Mouse (Mus musculus) monocyte, adult 2 months (primary cell): ENCODE results near the gene Limk2.

ENCODE experiments used
- DNase-seq, 2 experiments: peaks; one replicate each; pipeline ENCODE4 v3.0.0; 2022; ENCODE audit warnings: low spot score in 2 of 2, low read depth in 1 of 2

Gene Limk2

GRCm38 (mm10) chr11:3373591-3374292 is 35.2 kb downstream of the Limk2 start:
- DNase-seq: no peak

- no peak for DNase-seq
Observed at GRCm38 (mm10) chr11:3371599-3372295, 37.2 kb downstream of the Limk2 start.

DNA sequence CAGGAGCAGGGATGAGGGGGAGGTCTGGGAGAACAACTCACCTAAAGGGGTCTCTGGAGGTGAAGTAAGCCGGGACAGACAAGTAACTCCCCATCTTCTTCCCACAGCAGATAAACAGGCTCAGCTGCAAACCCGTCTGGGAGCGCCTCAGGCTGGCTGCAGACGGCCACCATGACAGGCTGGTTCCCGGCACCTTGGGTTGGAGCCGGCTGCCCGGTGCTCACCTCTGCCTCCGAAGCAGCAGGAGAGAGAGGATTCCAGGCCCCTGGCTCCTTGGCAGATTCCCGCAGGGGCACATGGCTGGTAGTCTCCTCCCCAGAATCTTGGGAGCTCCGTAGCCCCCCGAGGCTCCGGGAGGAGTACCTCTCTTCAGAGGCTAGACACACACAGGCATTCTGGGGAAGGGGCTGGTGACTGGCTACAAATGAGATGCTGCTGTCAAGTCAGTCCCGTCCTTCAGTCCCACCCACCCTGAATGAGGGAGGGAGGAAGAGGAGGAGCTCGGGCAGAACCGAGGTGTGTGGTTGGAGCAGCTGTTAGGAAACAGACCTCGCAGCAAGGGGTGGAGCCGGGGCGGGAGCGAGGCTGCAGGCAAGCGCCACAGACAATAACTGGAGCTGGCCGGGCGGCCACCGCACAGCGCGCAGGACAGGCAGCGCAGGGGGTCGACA is 37.9 kb downstream of the Limk2 start:
- peak in 1 of 2 experiments; percentile 16 for DNase-seq

- no peak for DNase-seq
Observed at GRCm38 (mm10) chr11:3370162-3370561, 38.8 kb downstream of the Limk2 start.

GRCm38 (mm10) chr11:3369449-3369848 is 39.5 kb downstream of the Limk2 start:
- DNase-seq: no peak

DNA sequence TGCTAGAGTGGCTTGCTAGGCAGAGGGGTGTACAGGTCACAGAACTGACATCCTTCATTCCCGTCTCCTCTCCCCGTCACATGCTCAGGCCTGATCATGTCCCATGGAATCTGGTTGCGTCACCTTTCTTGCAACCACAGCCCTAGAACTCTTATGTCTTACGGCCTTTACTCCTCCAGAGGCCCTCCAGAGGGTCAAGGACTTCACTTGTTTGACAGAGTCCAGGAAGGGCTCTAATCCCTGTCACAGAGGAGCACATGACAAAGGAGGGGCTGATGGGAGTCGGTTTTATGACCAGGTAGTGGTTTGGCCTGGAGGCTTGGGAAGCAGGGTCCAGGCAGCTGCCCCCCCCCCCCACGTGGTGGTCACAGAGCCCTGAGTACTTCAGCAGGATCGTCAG is 40.0 kb downstream of the Limk2 start:
- DNase-seq: no peak

- no peak for DNase-seq
Observed at GRCm38 (mm10) chr11:3366411-3366810, 42.6 kb downstream of the Limk2 start.

- DNase-seq: no peak
Observed at GRCm38 (mm10) chr11:3362854-3363253, 46.1 kb downstream of the Limk2 start.

- DNase-seq: no peak
Observed at GRCm38 (mm10) chr11:3352990-3353585, 55.9 kb downstream of the Limk2 start.

DNA sequence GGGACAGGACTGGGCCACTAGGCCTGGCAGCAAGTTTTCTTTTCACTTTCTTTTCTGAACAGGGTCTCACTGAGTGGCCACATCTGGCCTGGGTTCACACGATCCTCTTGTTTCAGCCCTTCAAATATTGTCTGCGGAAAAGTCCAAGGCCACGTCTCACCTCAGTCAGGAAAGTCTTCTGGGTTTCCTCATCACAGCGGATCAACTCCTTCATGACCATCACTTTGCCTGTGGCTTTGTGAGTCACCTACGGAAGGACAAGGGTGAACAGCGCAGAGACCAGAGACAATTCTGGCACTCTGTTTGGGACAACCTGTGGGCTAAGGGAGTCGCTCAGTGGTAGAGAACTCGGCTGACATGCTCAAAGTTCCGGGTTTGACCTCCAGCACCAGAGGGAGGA is 56.9 kb downstream of the Limk2 start:
- DNase-seq: no peak

DNA sequence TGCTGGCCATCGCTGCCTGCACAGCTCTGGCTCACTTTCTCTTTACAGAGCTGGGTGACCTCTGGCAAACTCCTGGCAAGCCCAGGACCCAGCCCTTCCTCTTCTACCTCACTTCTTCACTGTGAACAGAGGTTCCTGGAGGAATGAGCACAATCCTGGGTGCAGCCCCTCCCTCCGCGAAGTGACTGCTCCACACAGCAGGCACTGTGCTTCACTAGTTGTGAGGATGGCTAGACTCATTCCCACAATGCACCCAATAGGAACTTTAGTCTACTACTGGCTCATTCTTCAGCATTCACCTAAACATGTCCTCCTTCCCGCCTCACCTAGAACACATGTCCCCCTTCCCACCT is 59.7 kb downstream of the Limk2 start:
- no peak for DNase-seq

DNA sequence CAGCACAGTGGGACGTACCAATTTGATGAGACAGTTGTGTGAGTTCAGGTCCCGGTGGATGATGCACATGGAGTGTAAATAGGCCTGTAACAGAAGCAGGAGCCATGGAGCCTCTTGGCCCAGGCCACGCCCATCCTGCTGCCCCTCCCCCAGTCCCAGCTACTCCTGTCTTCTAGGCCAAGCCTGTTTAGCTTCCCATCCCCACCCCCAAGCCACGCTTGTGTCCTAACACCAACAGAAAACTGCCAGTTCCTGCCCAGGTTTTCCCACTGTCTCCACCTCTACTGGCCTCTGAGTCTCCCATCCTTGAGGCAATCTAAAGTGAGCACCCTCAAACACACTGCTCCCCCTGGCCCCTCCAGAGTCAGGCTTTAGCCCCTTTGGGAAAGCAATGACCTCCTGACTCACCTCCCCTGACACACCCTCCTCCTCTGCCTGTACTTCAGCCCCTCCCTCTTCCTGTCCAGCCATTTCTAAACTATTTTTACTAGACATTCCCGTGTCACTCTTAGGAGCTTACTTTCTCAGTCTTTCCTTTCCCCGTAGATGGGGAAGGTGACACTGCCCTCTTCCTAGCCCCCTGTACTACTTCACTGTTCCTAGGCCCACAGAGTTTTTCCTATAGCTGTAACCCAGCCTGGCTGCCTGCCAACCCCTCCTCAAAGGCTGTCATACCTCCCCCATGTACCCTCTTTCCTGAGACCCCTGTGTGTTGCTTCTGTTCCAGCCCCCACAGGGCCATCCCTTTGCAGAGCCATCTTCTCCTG is 60.2 kb downstream of the Limk2 start:
- no peak for DNase-seq

- DNase-seq: no peak
Observed at GRCm38 (mm10) chr11:3347835-3348195, 61.2 kb downstream of the Limk2 start.

GRCm38 (mm10) chr11:3347091-3347834 is 61.7 kb downstream of the Limk2 start:
- DNase-seq: peak; percentile 48 to 65

DNA sequence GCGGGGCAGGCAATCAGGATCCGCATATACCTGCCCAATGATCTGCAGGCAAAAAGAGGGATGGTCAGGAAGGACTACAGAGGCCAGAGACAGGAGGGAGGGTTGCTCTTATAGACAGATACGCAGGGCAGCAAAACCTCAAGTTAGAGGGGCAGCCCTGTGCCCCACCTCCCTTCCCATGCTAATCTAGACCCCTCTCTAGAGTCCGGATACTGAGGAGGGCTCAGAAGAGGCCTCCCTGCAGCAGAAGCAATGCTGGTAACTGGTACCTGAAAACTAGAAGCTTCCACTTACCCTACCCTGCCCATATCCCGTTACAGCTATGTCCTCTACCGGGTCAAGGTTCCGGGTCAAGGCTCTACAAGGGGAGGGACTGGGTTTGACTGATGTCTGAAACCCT is 62.6 kb downstream of the Limk2 start:
- DNase-seq: no peak

DNA sequence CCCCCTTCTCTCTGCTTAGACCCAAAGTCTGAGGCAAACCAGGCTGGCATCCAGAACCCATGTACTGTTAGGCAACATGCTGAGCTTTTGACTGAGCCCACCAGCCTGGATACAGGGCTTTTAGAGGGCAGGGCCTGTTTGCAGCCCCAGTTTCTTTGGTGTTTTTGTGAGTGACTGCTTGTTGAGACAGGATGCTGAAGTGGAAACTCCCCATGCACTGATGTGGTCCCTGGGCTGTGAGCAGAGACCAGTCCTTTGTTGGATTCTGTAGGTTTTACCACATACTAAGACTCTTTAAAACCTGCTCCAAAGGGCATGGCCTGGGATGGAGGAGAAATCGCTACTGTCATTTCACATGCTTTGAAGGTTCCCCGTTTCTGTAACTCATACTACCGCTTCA is 64.1 kb downstream of the Limk2 start:
- DNase-seq: no peak

DNA sequence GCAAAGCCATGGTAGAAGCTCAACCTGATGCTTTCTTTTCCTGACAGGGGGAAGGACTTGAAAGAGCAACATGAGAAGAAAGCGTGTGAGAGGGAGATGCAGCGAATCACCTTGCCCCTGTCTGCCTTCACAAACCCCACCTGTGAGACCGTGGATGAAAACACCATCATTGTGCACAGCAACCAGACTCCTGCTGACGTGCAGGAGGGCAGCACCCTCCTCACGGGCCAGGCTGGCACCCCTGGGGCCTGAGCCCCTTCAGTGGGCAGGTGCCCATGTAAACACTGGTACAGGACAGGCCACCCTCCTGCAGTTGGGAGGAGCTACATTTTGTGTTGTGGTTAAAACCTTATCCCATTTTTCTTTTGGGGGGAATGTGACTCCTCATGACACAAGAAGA is 67.5 kb downstream of the Limk2 start:
- no peak for DNase-seq

DNA sequence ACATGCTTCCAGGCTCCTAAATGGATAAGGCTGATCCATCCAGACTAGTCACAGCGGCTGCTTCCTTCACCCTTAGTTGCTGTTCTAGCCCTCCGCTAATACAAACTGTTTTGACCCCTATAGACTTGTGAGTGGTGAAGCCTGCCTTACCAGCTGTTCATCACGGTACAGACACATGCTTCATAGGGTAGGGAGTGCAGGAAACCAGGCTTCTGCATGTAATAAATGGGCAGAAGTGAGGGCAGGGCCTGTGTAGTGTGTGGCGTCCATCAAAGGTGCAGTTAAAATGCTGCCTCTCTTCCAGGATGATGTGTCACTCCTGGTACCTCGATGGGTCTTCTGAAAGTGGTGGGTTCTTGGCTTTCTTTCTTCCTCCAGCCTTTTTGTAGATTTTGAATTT is 71.0 kb downstream of the Limk2 start:
- DNase-seq: no peak

DNA sequence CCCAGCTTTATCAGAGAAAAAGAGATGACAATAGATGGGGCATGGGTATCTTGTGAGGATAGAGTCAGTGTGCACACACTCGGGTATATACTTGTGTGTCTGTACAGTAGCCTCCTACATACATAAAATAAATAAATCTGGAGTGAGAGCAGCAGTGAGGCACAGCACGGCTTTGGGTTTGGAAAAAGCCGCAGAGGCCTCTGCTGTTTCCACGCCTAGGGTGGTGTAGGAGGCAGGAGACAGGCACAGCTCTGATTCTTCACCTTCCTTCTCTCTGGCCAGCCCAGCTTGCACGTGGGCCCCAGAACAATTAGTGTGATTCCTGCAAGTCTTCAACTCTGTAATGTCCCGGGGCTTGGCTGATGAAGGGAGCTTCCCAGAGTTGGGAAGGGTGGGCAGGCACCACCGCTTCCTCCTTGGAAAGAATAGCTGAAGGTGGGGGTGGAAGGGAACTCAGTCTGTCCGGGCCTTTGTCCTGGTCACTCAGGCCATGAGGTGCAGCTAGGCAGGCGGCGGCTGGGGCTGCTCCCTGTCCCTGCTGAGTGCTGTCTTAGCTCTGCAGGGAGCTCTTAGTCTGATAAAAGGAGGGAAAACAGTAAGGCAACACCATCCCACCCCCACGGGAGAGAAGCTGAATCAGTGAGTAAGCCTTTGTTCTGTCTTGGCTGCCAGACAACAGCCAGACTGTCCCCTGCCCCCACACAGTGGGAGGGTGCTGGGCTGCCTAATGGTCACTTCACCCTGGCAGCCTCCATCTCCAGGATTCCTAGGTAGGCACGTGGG is 71.6 kb downstream of the Limk2 start:
- DNase-seq: no peak

GRCm38 (mm10) chr11:3336602-3337001 is 72.4 kb downstream of the Limk2 start:
- DNase-seq: no peak
